Mouse (Mus musculus) cerebellum, adult 8-10 months (tissue): ENCODE data around the gene Dock1.

Experiments
- DNase-seq: peaks from one replicate; pipeline ENCODE4 v3.0.0; 2022

The Dock1 gene

DNA sequence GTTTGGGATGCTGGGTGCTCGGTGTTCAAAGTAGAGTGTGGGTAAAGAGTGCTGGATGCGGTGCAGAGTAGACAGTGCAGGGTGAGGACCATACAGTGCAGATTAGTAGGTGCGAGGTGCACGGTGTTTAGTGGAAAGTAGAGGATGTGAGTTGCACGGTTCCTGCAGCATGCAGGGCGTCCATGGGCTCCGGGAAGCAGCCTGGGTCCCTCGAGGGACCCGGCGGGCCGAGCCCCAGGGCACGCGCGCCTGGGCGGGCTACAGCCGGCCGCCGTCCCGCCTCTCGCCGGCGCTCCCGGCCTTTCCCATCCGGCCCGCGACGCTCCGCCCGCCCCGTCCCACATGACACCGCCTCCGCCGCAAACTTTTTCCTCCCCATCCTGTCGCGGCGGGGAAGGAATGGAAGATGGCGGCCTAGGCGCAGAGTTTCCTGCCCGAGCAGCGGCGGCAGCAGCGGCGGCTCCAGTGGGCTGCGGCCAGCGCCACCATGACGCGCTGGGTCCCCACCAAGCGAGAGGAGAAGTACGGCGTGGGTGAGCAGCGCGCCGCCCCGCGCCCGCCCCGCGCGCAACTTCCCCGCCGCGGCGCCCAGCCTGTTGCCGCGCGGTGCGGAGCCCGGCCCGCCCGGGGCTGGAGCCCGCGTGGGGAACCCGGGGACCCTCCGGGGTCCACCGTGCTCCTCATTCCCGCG is at the start of gene Dock1:
Dock1 (plus strand) TSS at position 343 of the 691 bp plus-strand sequence.
- DNase-seq, result no peak

DNA sequence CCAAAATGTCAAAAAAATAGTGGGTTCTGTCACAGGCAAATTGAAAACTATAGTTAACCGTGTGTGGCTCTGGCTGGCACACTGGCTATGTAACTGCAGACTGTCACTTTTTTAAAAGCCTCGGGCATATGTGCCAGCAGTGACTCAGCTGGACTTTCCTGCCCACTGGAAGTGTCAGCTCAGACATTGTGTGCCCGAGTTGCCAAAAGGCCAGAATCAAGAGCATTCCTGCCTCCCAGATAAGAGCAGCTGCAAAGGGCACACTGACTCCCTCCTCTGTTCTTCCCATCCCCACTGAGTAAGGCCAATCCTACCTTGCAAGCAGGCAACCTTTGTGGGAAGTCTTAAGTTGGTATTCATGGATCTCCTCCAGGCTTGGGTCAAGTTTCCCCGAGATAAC is 42.5 kb upstream of the Dock1 start:
- DNase-seq, result no peak

DNA sequence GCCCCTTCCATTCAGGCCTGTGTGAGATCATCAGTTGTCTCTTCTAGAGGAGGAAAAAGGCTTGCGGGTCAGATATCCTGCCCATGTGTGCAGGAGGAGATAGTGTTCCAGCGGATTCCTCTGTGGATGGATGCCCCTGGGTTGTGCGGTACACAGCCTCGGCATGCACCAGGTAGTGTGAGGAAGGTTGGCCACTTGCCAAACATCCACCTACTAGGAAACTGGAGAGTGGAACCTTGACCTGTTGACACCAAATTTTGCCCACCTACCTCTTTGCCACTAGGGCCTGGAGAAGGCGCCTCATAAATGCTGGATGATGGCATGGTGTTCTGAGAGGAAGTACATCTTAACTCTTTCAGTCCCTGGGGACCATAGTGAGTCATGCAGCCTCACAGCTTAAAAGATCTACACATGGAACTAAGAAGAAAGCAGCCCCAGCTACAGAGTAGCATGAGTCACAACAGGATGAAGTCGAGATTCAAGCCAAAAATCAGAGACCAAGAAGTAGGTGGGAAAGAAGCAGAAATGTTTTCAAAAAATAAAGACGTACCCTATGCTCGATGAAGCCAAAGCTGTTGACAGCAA is 20.1 kb upstream of the Dock1 start:
- DNase-seq, result no peak

DNA sequence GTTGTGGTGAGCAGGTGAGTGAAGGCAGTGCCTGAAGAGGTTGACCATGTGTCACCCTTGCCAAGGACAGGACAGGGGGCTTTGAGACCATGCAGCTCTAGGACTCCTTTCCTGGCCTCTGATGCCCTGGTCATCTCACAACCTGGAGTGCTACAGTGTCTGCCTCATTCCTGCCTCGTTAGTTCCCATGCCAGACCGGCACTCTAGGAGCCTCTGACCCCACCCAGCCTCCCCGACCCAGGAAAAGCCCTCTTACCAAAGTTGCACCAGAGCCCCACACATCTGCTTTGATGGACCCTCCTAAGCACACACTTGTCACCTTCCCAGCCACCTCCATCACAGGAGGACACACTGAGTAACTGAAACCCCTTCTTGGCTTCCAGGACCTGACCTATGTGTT is 19.4 kb upstream of the Dock1 start:
- DNase-seq, result no peak

DNA sequence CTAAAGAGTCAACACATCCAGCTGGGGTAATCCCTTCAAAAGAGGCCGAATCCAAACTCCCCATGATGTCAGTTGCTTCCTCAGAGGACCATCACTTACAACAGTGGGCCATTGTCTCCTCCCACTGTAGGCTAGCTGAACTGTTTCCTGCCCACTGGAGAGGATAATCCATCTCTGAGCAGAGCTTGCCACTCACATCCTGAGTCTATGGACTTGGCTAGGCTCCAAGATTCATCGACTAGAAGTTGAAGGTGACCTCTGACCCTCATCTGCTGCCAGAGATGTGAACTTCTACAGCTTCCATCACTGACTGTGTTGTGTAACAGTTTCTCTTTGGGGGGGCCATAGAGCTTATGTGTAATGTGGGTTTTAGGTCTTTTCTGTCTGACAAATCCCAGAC is 7.2 kb upstream of the Dock1 start:
- DNase-seq, result no peak

DNA sequence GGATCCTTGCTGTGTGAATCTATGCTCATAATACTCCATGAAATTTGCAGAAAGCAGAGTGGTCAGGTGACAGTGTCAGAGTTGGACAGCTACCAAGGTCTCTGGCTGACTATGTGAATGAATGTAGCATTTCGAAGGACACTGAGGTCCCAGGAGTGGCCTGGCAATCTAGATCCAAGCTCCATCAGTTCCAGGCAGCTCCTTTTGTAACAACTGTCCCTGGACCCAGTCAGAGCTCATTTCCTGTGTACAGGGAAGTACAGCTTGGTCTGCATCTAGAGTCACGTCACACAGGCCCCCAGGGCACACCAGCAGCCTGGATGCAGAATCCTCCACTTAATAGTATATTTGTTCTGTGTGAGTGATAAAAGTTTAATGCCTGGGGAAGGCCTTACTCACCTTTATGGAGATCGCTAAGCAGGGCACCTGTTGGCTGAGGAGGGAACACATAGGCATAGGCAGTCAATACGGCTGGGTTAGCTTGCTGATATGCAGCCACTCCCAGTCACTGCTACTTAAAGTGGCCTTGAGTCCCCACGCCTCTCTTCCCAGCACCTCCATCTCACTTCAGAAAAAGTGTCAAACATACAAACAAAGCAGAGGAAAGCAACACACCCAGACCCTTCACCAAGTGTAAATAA is 4.7 kb upstream of the Dock1 start:
- DNase-seq, result no peak

- DNase-seq, result no peak
These were observed 3.2 kb upstream of the Dock1 start for GRCm38 (mm10) chr7:134667271-134667702.

DNA sequence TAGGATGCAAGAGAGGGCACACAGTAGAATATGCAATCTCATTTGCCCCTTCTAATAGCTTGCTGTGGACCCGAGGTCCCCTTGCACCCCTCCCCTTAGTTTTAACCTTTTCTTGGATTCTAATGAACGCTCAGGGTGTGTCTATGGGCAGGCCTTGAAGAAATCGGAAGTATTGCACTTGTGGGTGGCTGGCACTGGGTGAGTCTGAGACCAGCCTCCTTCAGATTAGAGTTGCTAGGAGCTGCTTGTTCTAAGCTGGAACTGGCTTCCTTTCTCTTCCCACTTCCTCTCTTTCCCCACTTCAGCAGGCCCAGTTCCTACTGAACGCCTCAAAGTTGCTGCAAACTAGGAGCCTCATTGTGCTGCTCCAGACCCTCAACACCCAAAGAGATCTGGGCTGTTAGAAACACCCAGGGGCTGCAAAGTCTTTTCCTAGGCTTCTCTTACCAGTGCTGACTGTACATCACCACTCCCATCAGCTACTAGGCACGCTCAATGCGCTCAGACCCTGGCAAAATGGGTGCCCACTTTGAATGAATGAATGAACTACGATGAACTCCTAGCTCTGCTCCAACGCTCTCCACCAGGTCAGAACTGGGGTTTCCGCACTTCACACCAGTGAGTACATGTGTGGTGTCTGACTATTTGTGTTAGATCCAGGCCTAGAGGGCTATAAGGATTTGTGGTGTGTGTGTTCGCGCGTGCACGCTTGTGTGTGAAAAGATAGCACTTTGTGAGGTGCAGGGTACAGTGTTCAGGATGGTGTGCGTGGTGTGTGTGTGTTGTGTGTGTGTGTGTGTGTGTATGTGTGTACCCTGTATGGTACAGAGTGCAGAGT is 761 bp upstream of the Dock1 start:
- DNase-seq, result no peak

DNA sequence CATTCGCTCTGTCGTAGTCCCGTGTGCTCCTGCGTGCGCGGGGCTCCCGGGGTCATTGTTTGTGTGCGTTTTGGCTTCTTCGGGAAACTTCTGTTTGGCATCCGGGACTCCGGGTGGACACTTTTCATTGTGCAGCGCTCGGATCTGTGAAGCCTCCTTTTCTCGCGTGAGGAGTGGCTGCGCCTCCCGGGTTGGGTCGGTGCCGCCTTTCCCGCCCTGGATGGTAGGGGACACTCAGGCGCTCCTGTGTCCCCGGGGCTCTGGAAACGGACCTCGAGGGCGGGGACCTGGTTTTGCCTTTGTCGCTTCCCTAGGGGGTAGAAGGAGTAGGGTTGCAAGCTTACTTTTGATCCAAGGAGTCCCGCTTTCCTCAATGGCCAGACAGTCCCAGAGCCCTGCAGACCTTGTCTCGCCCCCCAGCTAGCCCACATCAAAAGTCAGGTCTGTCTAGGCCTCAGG is 578 bp downstream of the Dock1 start:
- DNase-seq, result no peak

DNA sequence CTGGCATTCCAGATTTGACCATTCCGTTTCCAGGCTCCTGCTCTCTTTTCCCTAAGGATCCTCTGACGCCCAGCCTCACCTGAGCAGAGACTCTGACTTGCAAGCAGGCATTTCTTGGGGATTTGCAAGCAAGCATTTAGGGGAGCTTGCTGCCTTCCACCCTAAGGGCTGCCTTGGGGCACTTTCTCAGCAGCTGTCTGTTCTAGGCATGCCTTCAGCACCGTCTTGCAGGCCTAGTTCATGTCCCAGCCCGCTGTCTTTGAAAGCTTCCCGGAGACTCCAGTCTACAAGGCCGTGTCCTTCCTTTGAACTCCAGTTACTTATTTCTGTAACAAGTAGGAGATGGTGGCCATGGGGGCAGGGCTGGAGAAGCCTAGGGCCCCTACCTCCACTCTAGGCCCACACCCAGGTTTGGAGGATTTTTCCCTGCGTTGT is 1.0 kb downstream of the Dock1 start:
- no peak for DNase-seq

DNA sequence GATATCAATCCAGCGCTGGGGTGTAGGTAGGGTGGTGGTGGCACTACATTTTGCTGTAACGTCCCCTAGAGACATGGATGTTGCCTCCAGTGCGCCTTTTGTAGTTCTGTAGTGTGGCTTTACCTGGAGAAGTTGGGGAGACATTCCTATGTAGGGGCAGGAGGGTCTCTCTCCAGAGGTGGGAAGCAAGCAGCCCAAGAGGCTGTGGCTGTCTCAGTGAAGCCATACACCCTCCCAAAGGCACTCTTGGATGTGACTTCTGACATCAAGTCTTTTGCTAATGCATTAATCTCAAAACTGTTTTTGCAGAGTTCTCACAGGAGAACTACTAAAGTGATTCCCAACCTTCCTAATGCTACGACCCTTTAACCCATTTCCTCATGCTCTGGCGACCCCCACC is 2.7 kb downstream of the Dock1 start:
- DNase-seq, result no peak

DNA sequence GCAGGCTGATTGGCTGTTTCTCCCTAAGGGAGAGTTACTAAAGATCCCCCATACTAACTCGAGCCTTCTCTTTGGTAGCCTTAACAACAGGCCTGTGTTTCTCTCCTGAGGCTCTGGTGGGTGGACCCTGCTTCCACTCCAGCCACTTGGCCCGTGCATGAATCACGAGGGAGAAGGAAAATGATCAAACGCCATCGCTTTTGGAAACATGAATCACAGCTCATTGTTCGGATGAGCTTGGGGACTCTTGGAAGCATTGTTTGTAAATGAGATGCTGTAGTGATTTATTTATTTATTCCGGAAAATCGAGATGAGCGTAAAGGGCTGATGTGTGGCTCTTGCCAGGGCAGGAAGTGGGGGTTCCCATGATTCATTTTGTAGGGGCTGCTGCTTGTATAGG is 3.5 kb downstream of the Dock1 start:
- DNase-seq, result no peak

DNA sequence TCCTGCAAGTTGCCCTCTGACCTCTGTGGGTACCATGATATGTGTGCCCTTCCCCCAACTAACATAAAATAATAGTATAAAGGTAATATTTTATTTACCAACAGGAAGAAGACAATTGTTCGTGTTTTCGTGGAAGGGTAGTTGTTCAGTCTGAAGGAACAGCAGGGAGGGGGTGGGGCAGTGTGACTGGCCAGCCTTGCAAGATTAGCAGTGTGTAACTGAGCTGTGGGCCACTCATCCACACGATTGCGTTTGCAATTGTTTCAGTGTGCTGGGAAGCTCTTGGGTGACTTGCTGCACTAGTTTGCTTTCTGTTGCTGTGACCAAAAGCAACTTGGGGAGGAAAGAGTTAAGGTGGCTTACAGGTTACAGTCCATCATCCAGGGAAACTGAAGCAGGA is 7.4 kb downstream of the Dock1 start:
- no peak for DNase-seq

DNA sequence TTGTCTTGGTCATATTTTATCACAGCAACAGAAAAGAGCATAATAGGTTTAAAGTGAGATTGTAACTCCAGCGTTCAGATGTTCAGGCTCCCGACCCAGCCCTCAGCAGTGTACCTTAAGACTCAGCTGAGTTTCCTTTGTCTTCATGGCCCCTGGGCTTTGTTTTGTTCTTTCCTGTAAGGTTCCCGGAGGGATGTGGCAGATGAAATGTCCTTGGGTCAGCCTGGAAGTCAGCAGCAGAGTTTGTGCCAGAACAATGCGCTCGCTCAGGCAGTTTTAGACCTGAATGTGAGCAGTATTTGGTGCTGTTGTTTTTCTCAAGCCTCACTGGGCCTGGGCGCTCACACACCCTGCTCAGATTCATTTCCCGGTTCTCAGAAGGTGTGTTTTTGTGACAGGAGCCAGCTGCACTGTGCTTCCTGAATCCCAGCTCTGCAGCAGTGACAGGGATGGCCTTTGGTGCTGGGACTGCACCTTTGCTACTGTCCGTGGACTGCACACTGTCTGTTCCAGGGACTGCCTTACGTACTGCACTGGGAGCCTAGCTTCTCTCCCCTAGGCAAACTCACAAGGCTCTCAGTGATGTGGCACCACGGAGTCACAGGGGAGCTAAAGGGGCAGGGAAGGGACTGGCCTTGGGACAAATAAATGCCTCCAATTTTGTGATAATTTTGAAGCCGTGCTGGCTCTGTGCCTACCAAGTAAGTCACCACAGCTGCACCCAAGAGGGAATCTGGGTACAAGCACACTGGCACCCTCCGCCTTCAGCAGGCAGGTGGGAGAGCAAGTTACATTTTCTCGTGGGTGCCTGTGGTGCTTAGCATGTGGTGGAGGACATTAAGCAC is 9.1 kb downstream of the Dock1 start:
- DNase-seq, result no peak

- no peak for DNase-seq
These were observed 9.7 kb downstream of the Dock1 start for GRCm38 (mm10) chr7:134680161-134680560.

DNA sequence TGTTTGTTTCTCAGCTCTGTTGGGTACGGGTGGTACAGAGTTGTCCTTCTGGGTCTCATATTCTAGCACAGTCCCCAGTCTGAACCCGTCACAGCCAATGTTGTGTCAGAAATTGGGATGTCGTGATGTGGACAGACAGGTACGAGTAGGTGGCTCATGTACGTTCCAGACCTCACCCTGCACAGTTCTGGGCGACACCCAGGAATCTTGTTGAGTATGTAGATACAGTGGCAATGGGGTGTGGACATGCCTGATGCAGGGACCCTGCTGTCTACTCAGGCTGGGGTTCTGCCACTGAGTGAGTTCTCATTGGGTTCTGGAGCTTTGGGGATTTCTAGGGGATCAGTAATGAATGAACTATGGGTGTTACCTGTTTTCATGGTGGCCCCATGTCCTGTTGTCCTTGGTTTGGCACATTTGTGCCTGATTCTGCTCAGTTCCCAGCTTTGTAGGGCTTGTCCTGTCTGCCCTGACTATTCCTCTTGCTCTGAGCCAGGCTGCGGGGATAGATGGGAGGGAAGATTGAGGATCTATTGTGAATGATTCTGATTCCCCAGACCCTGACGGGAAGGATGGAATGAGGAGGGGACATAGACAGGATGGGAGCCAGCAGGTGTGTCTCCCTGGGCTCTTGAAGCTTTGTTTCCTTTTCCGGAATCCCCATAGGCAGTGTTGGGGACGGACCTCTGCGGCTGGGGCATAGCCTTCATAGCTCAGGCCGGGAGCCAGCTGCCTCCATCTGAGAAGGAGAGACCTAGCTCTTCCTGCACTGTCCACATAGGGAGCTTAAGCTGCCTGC is 11.5 kb downstream of the Dock1 start:
- no peak for DNase-seq

- DNase-seq, result no peak
These were observed 17.9 kb downstream of the Dock1 start for GRCm38 (mm10) chr7:134688332-134688731.

GRCm38 (mm10) chr7:134690118-134690517 is 19.7 kb downstream of the Dock1 start:
- no peak for DNase-seq

- DNase-seq, result no peak
These were observed 20.4 kb downstream of the Dock1 start for GRCm38 (mm10) chr7:134690806-134691205.

- DNase-seq, result no peak
These were observed 22.9 kb downstream of the Dock1 start for GRCm38 (mm10) chr7:134693325-134693724.

DNA sequence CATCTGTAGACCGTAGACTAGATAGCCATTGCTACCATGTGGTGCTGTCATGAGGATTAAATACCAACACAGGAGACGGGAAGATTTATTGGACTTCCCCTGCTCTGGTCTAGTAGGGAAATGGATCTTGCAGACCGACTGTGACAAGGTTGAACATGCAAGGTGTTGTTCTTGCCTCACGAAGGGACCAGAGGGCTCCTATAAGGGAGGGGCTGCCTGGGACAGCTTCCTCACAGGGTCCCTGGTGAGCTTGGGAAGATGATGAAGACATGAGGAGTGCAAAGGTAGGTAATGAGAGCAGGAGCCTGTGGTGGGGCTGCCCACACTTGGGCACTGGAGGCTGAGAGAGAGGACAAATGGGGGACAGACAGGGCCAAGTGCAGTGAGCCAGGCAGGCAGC is 25.0 kb downstream of the Dock1 start:
- no peak for DNase-seq
